Mouse (Mus musculus): ENCODE measurements around the gene Ddx1. TPM values are rescaled to one million over a fixed set of nuclear protein-coding genes. Genes with fewer than 3 reads are reported as not detected.
A peak's percentile ranks its signal among the peaks of the same experiment; 100 is the strongest.

Ddx1 gene
- total RNA-seq (2015; ENCODE audit: low replicate concordance) (10.4 and 30.9 TPM in 2 replicates), total RNA-seq (2017; ENCODE audit: low replicate concordance) (23.3 and 53.0 TPM in 2 replicates)

DNA sequence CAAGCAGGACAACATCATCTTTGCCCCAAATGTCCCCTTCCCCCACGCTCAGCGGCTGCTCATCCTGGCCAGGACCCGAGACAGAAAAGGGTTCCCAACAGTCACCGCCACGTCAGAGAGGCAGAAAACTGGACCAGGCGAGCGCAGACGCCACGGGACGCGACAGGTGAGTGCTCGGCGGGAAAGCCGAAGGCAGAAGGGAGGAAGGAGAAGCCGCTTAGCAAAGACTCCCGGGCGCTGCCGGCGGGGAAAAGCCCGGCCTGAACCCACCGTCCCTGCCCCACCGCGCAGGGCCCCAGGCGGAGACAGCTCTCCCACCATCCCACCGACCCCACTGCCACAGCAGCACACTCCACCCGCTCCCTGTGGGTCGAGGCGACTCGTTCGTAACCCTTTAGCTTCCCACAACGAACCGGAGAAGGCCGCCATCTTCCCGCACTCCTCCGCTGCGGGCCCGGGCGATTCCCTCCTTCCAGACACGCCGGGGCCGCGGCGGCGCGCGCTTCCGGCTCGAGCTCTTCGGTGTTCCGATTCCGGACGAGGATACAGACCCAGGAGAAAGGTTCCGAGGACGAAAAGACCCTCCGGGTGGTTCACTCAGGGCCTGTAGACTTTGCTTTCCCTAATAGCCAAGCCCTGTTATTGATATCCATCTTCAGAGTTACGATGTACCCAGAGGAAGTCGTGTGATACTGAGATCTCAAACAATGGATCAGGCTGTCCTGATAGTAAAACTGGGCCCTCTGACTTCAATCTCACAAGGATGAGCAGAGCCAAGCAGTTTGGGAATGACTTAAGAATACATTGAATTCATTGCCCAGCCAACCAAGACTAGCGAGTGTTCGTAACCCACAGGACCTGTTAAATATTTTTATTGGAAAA lies at the start of gene Ddx1:
Gene Ddx1 (minus strand): TSS at position 523 of the 882 bp plus-strand sequence.
- peak; percentile 87 for ATAC-seq (replicated peaks; ENCODE audit: low FRiP score, poor library complexity, severe bottlenecking)

DNA sequence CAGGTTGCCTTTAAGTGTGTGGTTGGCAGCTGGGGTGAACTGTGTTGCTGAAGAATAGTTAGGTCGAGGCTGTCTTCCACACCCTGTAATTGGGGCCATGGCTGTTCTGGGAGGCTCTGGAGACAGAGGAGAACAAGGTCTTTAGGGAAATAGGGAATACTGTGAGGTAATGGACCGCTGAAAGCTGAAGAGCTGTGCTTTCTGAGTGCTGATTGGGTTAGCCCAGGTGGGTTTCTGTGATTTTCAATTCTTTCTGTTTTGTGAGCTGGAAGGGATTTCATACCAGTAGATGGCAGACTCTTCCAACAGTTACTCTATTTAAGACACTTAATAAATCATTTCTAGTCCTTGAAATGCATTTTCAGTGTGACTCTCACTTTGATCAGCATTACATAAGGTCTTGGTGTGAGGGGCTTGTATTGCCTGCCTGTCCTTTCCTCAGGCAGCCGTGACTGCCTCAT lies 44.4 kb upstream of the Ddx1 start:
- ATAC-seq (replicated peaks; ENCODE audit: low FRiP score, poor library complexity, severe bottlenecking) = no peak

DNA sequence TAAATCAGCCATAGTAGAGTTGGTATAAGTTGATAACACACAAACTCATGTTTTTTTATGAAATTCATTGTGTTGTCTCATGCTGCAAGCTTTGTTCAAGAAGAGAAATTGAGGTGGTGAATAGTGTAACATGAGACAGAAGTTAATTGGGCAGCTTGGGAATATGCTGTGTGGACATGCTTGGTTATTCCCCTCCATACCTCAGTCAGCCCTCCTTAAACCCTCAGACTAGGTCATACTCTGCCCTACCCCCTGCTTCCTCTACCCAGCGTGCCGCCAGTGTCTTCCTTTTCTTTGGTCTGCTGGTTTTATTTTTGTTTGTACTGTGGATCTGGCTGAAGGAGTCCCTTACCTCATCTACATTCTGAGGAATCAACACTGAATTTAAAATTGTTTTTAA lies 42.4 kb upstream of the Ddx1 start:
- ATAC-seq (replicated peaks; ENCODE audit: low FRiP score, poor library complexity, severe bottlenecking) = no peak

DNA sequence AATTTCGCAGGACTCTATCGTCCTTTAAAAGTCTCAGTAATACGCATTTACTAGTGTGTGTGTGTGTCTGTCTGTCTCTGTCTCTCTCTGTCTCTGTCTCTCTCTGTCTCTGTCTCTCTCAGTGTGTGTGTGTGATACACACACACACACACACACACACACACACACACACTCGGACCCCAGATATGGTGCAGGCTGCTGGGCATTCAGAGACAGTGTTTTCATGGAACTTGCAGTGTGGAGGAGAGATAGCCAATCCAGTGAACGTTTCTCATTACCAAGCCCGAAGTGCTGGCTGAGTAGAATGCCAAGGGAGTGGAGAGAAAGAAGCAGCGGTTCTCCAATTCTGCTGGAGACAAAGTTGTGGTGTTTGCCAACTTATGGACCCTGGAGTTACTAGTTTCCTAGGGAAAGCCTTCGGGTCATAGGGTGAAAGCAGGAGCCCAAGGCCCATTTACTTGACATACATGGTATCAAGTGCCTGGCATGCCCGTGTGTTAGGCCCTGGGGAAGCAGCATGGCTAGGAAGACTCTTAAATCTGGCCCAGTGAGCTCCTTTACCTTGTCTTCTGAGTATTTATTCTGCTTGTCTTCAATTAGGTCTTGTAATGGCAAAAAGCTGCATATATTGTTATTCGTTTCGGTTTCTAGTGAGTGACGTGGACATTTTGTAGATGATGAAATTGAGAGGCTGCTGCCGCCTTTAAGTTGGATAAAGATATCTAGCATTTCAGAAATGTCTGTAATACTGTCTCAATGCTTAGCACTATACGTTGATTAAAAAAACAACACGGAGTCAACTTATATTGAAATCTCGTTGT lies 20.8 kb upstream of the Ddx1 start:
- ATAC-seq (replicated peaks; ENCODE audit: low FRiP score, poor library complexity, severe bottlenecking) = 0 out of 2 replicates have a peak, but pooled peaks have one; percentile 56

DNA sequence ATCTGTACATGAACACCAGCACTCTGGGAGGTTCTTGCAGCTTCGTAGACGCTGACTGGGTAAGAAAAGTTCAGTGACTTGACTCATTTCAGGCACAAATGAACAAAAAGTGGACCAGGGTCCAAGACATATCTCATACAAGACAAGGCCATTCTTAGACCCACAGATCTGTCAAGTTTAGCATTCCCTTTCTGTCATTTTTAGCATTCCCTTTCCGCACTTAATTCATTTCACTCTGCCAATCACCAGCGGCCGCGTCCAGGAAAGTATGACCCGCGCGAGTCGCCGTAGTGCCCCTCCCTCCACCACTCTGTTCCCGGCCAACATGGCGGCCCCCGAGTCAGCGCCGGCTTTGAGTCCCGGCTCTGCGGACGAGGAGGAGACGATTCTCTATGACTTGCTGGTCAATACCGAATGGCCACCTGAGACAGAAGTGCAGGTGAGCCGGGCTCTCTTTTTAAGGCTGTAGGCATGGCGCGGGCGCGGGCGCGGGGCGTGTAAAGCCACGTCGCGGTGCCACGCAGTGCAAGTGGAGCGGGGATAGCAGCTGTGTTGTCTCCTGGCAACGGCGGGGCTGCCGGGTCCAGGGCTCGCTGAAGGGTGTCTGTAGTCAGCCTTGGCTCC lies 19.9 kb upstream of the Ddx1 start, which contains the start of gene Nbas:
Gene Nbas (plus strand): TSS at position 308 of the 624 bp plus-strand sequence.
- peak; percentile 91 for ATAC-seq (replicated peaks; ENCODE audit: low FRiP score, poor library complexity, severe bottlenecking)

DNA sequence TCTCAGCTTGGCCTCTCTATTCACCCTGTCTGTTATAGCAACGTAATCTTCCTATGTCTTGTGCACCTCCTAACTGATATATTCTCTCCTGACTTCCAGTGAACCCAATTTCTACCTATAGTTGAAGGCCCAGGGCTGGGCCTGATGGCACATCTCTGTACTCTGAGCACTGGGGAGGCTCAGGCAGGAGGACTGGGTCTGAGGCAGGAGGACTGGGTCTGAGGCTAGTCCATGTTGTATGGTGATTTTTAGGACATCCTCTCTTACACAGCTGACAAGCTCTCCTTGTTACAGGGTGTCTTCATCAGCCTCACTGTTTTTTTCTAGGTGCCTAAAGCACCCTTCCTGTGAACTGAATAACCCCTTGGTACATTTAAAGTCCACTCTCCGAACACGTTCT lies 19.4 kb upstream of the Ddx1 start:
- no peak for ATAC-seq (replicated peaks; ENCODE audit: low FRiP score, poor library complexity, severe bottlenecking)

DNA sequence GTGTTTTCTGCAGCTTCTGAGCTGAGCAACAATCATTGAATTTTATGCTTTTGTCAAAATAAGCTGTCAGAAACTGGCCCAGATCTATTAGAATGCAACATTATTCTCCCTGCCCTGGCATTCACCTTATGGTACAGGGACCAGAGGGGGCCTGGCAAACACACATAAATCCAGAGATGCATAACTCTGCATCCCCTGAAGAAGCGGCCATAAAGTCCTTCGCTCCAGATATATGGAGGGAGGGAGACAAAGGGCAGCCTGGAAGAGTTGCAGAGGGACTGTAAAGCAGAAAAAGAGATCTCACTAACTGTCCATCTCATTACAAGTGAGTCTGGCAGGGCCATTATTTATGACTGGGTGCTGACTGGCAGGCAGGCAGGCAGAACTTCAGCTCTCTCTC lies 6.7 kb upstream of the Ddx1 start:
- ATAC-seq (replicated peaks; ENCODE audit: low FRiP score, poor library complexity, severe bottlenecking) = no peak

DNA sequence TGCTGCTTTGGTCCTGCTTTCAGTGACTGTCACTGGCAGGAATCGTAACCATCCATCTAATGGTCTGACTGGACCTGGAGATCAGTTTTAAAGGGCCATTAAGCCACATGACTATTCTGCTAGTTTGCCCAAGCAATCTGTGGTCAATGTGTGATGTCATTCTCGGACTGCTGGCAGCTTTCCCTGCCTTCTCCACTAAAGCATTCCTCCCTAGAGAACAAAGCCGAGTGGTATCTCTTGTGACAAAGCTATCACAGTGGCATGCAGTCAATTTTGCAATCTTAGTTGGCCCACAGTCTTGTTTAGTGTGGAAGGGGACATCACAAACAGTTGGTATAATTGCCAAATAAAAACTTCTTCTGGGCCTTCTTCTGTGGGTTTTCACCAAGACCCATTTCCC lies 6.1 kb upstream of the Ddx1 start:
- ATAC-seq (replicated peaks; ENCODE audit: low FRiP score, poor library complexity, severe bottlenecking) = no peak

DNA sequence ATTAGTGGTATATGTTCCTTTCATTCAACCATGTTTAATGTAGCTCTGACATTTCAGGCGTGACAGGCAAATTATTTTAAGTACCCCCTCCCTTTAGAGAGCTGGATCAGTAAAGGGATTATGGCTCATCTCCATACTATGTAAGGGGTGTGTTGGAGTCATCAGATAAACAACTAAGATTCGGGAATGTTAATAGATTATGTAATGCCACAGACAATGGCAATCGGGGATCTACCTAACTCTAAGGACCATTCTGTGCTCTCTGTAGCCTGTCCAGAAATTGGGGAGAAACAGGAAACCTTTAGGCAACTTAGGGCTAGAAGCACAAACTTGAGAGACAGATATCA lies 533 bp upstream of the Ddx1 start:
- no peak for ATAC-seq (replicated peaks; ENCODE audit: low FRiP score, poor library complexity, severe bottlenecking)

DNA sequence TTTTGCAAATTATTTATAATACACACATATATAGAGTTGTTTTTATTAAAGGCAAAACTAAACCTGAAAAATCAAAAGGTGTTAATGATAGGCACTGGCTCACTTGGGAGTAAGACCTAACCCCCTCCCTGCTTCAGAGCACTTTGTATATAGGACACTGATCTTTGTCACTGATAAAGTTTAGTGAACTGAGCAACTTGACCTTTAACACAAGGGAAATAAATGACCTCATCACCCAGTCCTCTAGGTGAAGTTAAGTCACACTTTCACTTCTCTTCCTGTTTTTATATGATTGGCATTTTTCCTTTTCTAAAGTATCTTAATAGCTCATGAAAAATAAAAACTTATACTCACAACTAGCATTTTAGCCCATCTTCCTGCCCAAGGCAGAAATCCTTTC lies 6.6 kb downstream of the Ddx1 start:
- ATAC-seq (replicated peaks; ENCODE audit: low FRiP score, poor library complexity, severe bottlenecking) = no peak

DNA sequence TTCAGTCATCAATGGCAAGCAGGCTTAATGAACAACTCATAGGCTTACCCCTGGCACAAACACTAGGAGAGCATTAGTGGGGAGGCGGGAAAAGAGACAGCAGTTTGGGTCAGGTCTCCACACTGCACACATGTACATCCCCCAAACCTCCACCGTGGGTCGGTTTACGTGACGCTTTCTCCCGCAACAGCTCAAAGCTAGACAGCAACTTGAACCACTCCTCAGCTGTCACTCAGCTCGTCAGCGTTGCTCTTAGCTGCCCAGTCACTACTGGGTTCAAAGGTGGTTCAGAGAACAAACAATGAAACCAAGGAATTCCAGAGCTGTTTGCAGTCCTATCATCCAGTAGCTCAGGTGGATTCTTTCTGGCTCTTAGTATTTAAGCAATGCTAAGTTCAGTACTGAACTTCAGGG lies 30.9 kb downstream of the Ddx1 start:
- ATAC-seq (replicated peaks; ENCODE audit: low FRiP score, poor library complexity, severe bottlenecking) = no peak

DNA sequence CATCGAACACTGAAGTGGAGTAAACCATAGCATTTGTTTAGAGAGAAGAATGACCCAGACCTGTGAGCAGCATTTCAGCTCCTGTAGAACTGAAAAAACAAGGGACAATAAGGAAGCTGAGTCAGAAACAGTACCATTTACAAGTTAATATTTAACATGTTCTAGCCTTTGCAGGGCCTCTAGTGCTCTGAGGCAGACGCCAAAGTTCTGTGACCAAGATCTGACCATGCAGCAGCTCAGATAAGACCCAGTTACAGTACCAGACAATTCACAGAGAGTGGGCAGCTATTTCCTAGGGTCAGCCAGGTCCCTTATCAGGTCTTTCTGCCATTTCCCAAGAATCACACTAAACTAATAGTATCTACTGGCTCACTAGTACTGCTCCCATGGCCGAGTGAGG lies 31.4 kb downstream of the Ddx1 start:
- no peak for ATAC-seq (replicated peaks; ENCODE audit: low FRiP score, poor library complexity, severe bottlenecking)

DNA sequence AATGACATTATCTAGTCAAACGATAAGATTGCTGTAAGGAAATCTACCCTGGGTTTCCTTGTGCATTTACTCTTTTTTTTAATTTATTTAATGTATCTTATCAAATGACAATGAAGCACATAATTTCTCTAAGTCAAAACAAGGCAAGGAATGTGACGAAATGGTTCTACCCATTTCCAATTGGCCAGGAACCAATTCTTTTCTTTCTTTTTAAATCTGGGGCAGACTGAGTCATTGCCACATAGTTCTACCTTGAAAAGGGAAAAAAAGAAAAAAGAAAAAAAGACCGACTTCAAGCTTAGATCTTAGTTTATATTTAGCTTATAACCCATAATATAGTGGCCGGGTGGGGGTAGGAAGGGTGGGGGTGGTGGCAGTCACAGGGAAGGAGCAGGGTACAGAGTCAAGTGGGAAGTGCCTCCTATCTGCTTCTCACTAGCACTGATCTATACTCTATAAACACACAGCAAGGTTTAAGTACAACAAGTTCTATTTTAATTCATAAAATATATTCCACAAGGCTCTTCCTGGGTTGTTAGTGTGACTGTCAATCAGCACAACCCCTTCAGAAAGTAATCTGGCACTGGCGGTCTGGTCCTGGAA lies 32.4 kb downstream of the Ddx1 start:
- no peak for ATAC-seq (replicated peaks; ENCODE audit: low FRiP score, poor library complexity, severe bottlenecking)

DNA sequence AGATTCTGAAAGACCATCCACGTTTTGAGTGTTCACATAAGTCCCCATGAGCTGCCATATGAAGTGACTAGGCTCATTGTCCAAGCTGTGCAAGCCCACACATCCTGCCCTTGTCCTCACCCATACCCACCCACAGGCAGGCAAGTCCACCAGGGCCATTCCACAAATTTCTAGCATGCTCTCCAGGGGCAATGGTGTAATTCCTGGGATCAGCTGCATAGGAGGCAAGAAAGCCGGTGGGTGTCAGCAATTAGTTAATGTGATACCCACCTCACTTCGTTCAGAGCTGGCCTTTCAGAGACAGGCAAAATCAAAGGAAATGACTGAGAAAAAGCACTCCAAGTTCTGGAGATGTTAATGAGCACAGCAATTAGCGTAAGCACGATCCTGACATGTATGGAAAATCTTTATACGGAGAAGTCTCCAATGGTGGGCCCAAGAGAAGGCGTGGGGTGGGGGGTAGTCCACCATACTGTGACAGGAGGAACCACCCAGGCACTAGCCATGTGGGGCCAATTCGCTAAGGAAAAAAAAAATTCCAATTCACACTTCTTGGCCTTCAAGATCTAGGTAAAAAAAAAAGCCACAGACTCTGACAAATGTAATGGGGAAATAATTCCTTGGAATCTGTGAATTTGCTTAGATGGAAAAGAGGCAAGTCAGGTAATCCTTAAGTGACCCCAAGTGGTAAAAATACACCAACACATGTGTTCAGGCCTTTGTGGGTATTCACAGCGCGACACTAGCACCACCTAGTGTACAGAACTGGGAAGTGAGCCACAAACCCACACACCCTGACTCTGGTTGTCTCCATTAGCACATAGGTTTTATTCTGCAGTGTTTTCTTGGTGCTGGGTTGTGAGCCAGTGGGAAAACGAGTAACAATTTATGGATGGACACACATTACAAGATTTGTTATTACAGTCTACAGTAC lies 34.4 kb downstream of the Ddx1 start:
- peak; percentile 90 for ATAC-seq (replicated peaks; ENCODE audit: low FRiP score, poor library complexity, severe bottlenecking)

DNA sequence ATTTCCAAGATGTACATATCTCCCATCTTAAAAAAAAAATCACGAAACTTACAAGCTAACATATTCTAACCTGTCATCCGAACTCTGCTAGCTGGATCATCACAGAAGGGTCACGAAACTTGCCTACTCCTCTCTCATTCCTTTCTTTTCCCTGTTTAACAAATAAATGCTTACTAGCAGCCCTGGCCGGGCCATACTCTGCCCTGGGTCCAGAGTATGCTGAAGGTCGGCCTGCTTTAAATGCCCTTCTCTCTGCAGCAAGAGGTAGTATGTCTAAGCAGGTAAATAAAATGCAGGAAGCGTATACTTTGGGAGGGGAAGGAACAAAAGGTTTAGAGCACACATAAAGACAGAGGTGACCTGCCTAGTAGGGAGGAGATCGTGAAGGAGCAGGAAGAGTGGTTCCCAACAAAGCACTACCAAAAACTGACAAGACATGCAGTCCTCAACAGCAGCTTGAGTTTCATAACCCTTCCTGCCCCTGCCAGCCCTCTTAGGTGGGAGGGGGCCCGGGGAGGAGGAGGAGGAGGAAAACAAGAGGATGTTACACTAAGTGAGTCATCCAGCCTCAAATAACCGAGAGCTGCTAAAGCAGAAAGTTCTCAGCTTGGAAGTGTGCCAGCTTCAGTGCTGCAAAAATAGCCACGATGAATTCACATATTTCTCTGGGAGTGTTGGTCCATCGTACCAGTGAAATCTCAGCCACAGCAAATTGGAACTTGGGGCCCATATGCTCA lies 37.1 kb downstream of the Ddx1 start:
- no peak for ATAC-seq (replicated peaks; ENCODE audit: low FRiP score, poor library complexity, severe bottlenecking)

DNA sequence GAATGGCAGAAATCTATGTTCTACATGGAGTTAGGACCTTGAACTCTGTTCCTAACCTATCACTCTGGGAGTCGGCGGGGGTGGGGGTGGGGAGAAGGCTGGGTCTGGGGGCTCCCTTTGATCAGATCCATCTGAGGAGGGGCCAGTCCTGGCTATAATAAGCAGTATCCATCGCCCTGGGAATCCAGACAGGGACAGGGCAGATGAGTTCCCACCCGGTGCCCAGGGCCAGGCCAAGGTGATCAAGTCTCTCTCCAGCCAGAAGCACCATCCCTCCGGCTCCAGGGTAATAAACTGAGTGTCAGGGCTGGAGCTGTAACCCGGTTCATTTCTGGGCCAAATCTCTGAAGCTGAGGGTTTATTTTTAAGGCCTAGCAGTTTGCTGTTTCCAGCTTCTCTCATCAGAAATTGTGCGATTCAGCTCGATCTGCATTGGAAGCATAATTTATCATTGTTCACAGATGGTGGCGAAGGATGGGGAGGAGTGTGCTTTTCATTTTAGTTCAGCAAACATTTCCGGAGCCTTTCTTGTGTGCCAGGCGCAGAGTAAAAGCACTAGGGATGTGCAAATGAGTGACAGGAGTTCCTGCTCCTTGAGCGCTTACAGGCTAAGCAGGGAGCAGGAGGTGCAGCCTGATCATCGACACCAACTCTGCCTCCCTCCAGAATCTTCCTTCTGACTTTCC lies 39.2 kb downstream of the Ddx1 start:
- no peak for ATAC-seq (replicated peaks; ENCODE audit: low FRiP score, poor library complexity, severe bottlenecking)

DNA sequence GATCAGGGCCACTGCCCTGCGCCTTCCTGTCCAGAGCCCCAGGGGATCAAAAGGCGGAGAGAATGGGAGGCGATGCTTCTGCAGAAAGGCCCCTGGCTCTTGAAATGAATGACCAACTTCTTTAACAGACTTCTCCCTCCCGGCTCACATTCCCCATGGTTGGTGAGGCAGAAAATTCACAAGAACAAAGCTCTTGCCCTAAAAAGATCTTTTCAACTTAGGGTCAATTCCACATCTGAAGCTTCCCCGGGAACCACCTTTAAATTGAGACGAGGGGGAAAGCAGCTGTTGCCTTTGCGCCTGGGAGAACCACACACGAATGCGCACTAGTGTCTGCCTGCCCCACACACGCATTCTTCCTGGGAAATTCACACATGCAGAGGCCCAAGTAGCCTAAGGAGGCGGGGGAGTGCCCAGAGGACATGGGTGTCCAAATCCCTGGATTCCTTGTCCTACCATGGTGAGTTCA lies 40.0 kb downstream of the Ddx1 start:
- ATAC-seq (replicated peaks; ENCODE audit: low FRiP score, poor library complexity, severe bottlenecking) = no peak
